Mouse (Mus musculus): ENCODE measurements around the gene Nfatc3.

- TF ChIP-seq POLR2A (IDR thresholded peaks at IDR 0.05; ENCODE audit: low read depth, low read length) (no peak), ZNF384 (IDR thresholded peaks at IDR 0.05; ENCODE audit: low read depth, low read length) (no peak), CTCF (conservative IDR thresholded peaks at IDR 0.05 in 1 of 2, IDR thresholded peaks at IDR 0.05 in 1 of 2; ENCODE audit: low read depth in 2 of 2, low read length in 2 of 2) (no peak), MXI1 (IDR thresholded peaks at IDR 0.05; ENCODE audit: low read depth, low read length) (no peak), CHD2 (IDR thresholded peaks at IDR 0.05; ENCODE audit: low read length) (no peak)
These were observed 14.5 kb upstream of the Nfatc3 start for GRCm38 (mm10) chr8:106044151-106044550.
